Mouse (Mus musculus) small intestine, adult 2 months (tissue): Measurements from ENCODE around the gene Rarres2.

ENCODE experiments used
- CTCF ChIP-seq: fragments of 200-500 bp; IDR thresholded peaks from 2 replicates; pipeline ENCODE4 v1.5.1; 2012; ENCODE audit warnings: low read depth, mild to moderate bottlenecking, control low read depth, inconsistent platforms, low read length, moderate library complexity, mixed read lengths; ENCODE audit not compliant: insufficient replicate concordance, insufficient read length; ENCODE audit errors: extremely low read depth
- POLR2A ChIP-seq: fragments of 200-500 bp; IDR thresholded peaks from 2 replicates; pipeline ENCODE4 v1.6.1; 2012; ENCODE audit warnings: low read depth, mild to moderate bottlenecking, control low read depth, inconsistent platforms, low read length, moderate library complexity

GRCm38 (mm10) chr6:48555956-48556355, 16.6 kb downstream of the Rarres2 start:
- TF ChIP-seq POLR2A: no peak
- TF ChIP-seq CTCF: no peak
